Mouse (Mus musculus): Measurements from ENCODE around the gene Gtdc1.

DNA sequence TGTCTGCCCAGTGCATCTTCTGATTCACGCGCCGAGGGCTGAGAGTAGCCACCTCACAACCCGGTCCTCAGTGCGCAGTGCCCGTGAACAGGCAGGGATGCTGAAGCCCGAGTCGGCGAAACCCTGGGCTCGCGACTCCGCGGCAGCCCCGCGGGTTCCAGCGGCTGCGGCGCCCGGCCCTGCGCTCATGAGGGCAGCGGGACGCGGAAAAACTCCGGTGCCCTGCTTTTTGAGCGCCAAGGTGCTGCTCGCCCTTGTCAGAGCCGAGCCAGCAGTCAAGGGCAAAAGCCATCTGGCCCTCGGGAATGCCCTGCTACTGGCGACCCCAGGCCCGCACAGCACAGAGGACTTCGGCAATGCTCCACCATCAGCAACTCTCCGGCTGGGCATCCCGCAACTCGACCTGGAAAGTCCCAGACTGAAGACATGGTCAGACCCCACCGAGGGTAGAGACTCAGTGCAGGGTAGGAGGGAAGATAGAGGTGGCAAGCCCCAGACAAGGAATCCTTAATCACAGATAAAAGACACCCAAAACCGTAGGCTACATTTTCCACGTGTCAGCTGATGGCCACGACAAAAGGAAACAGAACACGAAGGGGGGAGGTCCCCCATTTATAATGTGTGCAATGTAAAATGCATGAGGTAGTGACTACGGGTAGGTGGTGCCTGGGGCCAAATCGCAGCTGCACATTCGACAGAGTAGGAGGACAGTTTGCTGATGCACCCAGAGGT, 370.4 kb downstream of the Gtdc1 start:
- TF ChIP-seq CTCF (IDR thresholded peaks at IDR 0.05; ENCODE audit: low read depth, low read length) (no peak), EP300 (IDR thresholded peaks at IDR 0.05; ENCODE audit: insufficient read depth, low read depth, low read length) (no peak), POLR2A (IDR thresholded peaks at IDR 0.05; ENCODE audit: insufficient read depth, low read length) (no peak)

Measured in ES-Bruce4 (cell line).